Mouse (Mus musculus) spleen, adult 2 months (tissue): ENCODE measurements around the gene Cbx5.

Experiments
- CTCF ChIP-seq: fragments of 200-500 bp; IDR thresholded peaks from 2 replicates; pipeline ENCODE4 v1.5.1; 2011; ENCODE audit warnings: mild to moderate bottlenecking, inconsistent platforms; ENCODE audit not compliant: insufficient read depth, insufficient read length, insufficient replicate concordance; ENCODE audit errors: extremely low read depth
- POLR2A ChIP-seq: fragments of 200-500 bp; IDR thresholded peaks from 2 replicates; pipeline ENCODE4 v1.6.1; 2011; ENCODE audit warnings: low read depth, low read length, inconsistent platforms

DNA sequence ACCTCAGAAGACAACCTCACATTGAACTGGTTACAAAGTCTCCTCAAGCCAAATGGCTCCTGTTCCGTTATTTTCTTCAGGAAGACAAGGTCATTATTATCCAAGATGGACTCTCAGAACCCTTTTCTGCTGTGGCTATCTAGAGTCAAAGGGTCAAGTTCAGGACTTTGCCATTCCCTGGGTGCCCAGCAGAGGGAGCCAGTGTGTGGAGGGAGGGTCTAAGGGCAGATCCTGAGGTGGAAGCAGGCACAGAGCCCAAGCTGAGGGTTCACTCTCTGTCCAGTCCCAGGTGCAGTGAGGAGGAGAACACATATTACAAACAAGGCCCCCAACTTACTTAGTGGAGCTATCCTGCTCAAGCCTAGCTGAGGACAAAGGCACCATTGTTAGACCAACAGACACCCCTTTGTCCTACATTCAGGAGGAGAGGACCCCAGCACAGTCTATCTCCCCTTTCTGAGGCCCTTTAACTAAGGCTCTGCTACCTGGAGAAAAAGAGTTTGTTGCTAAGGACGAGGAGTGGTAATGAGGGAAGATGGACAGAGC, 10.7 kb upstream of the Cbx5 start:
- TF ChIP-seq POLR2A (no peak), CTCF (peak; percentile 89; the same call in 1 of the 2 replicates)
